Mouse (Mus musculus) midbrain, embryonic 10.5 days (tissue): ENCODE data around the gene Nos1ap. TPM values are rescaled to one million over a fixed set of nuclear protein-coding genes. Genes with fewer than 3 reads are reported as not detected.

ENCODE experiments used
- DNase-seq: peaks from one replicate; pipeline ENCODE4 v3.0.0-alpha.2; 2017; ENCODE audit warnings: low spot score
- H3K27ac ChIP-seq: fragments of 300-500 bp; sonication (generic); replicated peaks from 2 replicates; pipeline ENCODE4 v1.5.1; 2016; ENCODE audit warnings: mild to moderate bottlenecking
- H3K27me3 ChIP-seq: fragments of 300-500 bp; sonication (generic); 2 replicates; pipeline ENCODE4 v1.6.1; 2016; ENCODE audit warnings: low read depth, mild to moderate bottlenecking; ENCODE audit not compliant: poor library complexity, severe bottlenecking
- H3K36me3 ChIP-seq: fragments of 300-500 bp; sonication (generic); 2 replicates; pipeline ENCODE4 v1.6.1; 2016; ENCODE audit warnings: mild to moderate bottlenecking, moderate library complexity
- H3K4me1 ChIP-seq: fragments of 300-500 bp; sonication (generic); 2 replicates; pipeline ENCODE4 v1.6.1; 2016
- H3K4me3 ChIP-seq: fragments of 300-500 bp; sonication (generic); 2 replicates; pipeline ENCODE4 v1.5.1; 2016; ENCODE audit warnings: mild to moderate bottlenecking, moderate library complexity
- H3K9me3 ChIP-seq: fragments of 300-500 bp; sonication (generic); replicated peaks from 2 replicates; pipeline ENCODE4 v1.6.1; 2016; ENCODE audit warnings: mild to moderate bottlenecking
- WGBS: fragments of 180-500 bp; shearing (Covaris S2); methylation state at CpG from one replicate; pipeline ENCODE4 v1.1.7; 2016; 5-methylcytosine and 5-hydroxymethylcytosine counted together
- polyA plus RNA-seq: library from polyadenylated mRNA; unstranded; fragments of >200 nt; fragmentation: Nextera tagmentation; extraction: Ambion mirVana; gene quantifications from 2 replicates; pipeline ENCODE4 v1.2.1, GENCODE M21; 2016

The Nos1ap gene
- polyA plus RNA-seq, 1 experiment from 2014 or later: 7.9 TPM

DNA sequence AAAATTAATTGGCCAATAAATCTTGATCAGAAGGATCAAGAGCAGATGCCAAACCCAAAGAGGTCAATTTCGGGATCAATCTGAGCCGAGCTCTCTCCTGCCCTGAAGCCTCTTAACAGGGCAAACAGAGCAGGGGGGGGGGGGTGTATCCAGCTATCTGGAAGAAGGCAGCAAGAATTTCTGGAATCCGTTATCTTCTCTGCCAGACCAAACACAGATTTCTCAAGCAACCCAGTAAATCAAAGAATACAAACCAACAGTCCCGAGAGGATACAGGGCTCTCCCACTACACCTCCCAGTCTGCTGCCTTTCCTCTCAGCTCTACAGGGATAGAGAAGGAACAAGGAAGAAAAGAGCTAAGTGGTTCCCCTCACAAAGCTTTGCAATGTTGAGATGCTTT is 104.5 kb downstream of the Nos1ap start:
- Histone ChIP-seq H3K9me3 (no peaks in the 10 kb centered on the region), H3K4me3 (no peak overlapping the region), H3K4me1 (peaks cover 34% of the 10 kb centered on the region), H3K27me3 (0 out of 2 replicates have a peak, but pooled peaks cover 5% of the 10 kb centered on the region), H3K36me3 (no peaks in the 10 kb centered on the region), H3K27ac (peak overlapping the region; percentile 38; the same call in 1 of the 2 replicates)
- 42% methylated on average over 4 of the region's 4 CpGs for WGBS
- DNase-seq: no peak

DNA sequence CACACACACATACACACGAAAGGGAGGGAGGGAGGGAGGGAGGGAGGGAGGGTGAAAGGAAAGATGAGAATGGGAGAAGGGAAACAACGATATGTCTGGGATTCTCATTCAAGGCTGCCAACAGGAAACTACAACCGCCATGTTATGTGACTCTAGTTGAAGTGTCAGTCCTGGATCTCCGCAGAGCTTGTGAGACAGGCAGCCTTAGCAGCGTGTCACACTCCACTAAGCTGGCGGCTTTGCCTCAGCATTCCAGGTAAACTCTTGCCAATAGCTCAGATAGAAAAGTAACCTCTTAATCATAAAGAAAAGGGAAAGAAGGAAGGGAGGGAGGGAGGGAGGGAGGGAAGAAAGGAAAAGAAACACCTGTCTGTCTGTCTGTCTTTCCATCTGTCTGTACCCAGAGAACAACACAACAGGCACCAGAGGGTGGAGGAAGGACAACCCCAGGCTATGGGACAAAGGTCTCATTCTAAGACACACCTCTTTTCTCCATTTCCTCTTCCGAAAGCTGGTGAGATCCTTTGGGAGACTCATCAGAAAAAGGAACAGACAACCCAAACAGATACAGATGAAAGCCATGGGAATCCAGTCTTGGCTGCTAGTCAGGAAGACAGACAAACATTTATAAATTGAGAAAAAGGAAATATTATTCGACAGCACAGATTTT is 107.3 kb downstream of the Nos1ap start:
- peaks cover 58% of the 10 kb centered on the region for H3K4me1 ChIP-seq
- WGBS: 90% methylated on average over 7 of the region's 8 CpGs
- DNase-seq: no peak

GRCm38 (mm10) chr1:170481093-170481492 is 108.6 kb downstream of the Nos1ap start:
- DNase-seq: no peak
- no peak overlapping the region for H3K4me3 ChIP-seq
- WGBS: 75% methylated on average over 3 of the region's 3 CpGs
- peaks cover 68% of the 10 kb centered on the region for H3K4me1 ChIP-seq
- 0 out of 2 replicates have a peak, but pooled peaks cover 9% of the 10 kb centered on the region for H3K27me3 ChIP-seq
- H3K9me3 ChIP-seq: no peaks in the 10 kb centered on the region
- H3K27ac ChIP-seq: peak overlapping the region; percentile 64; the same call in 1 of the 2 replicates
- no peaks in the 10 kb centered on the region for H3K36me3 ChIP-seq

More for the DNA sequence above, 107.3 kb downstream of the Nos1ap start:
- Histone ChIP-seq H3K27me3 (0 out of 2 replicates have a peak, but pooled peaks cover 5% of the 10 kb centered on the region), H3K9me3 (no peaks in the 10 kb centered on the region), H3K36me3 (no peaks in the 10 kb centered on the region), H3K4me3 (no peak overlapping the region), H3K27ac (no peak overlapping the region)

GRCm38 (mm10) chr1:170479458-170479798 is 110.2 kb downstream of the Nos1ap start:
- H3K36me3 ChIP-seq: no peaks in the 10 kb centered on the region
- H3K9me3 ChIP-seq: no peaks in the 10 kb centered on the region
- peaks cover 66% of the 10 kb centered on the region for H3K4me1 ChIP-seq
- no peak overlapping the region for H3K4me3 ChIP-seq
- WGBS: 20% methylated on average over 3 of the region's 3 CpGs
- DNase-seq: peak; percentile 37
- H3K27me3 ChIP-seq: 0 out of 2 replicates have a peak, but pooled peaks cover 16% of the 10 kb centered on the region
- peak overlapping the region; percentile 85 for H3K27ac ChIP-seq

GRCm38 (mm10) chr1:170478791-170479457 is 110.7 kb downstream of the Nos1ap start:
- 68% methylated on average over 4 of the region's 4 CpGs for WGBS
- peaks cover 66% of the 10 kb centered on the region for H3K4me1 ChIP-seq
- peak overlapping the region; percentile 85 for H3K27ac ChIP-seq
- no peak for DNase-seq
- H3K36me3 ChIP-seq: no peaks in the 10 kb centered on the region
- H3K27me3 ChIP-seq: 0 out of 2 replicates have a peak, but pooled peaks cover 16% of the 10 kb centered on the region
- no peaks in the 10 kb centered on the region for H3K9me3 ChIP-seq
- no peak overlapping the region for H3K4me3 ChIP-seq

GRCm38 (mm10) chr1:170477636-170478600 is 111.7 kb downstream of the Nos1ap start:
- Histone ChIP-seq H3K36me3 (no peaks in the 10 kb centered on the region), H3K4me1 (peaks cover 66% of the 10 kb centered on the region), H3K9me3 (no peaks in the 10 kb centered on the region), H3K27me3 (0 out of 2 replicates have a peak, but pooled peaks cover 16% of the 10 kb centered on the region), H3K27ac (peak overlapping the region; percentile 85), H3K4me3 (peak overlapping the region; percentile 31)
- 14% methylated on average over 10 of the region's 10 CpGs for WGBS
- DNase-seq: peak; percentile 70

DNA sequence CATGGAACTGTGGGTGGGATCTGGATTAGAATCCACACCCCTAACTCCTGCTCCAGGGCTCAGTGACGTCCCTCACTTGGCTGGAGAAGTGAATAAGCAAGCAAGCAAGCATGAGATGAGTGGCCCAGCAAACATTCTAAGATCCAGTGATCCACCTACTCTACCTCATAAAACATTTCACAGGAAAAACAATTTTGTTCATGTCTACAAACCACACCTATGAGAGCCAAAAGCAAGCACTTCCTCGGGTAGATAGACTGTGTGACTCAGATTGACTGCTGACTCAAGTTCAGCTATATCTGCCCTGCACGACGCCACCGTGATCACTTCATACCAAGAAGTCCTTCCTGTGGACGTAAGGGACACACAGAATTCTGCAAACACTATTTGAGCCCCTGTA is 116.2 kb downstream of the Nos1ap start:
- H3K9me3 ChIP-seq: no peaks in the 10 kb centered on the region
- no peak for DNase-seq
- WGBS: 89% methylated on average over 6 of the region's 6 CpGs
- no peaks in the 10 kb centered on the region for H3K36me3 ChIP-seq
- H3K4me3 ChIP-seq: no peak overlapping the region
- H3K27me3 ChIP-seq: 0 out of 2 replicates have a peak, but pooled peaks cover 11% of the 10 kb centered on the region
- H3K27ac ChIP-seq: no peak overlapping the region
- H3K4me1 ChIP-seq: peaks cover 33% of the 10 kb centered on the region

DNA sequence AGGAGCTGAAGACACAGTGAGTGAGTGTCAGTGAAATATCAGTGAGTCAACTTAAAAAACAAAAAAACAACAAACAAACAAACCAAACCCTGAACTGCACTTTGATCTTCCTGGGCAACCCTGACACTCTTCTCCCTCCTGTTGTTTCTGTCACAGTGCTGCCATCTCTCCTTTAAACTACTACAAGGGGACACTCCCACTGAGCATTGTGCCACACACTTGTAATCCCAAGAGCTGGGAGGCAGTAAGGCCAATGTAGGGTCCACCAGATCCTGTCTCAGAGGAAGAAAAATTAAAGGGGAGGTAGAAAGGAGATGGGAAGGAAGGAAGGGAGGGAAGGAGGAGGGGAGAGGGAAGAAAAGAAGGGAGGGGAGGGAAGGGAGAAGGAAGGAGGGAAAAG is 116.8 kb downstream of the Nos1ap start:
- DNase-seq: no peak
- 0 out of 2 replicates have a peak, but pooled peaks cover 11% of the 10 kb centered on the region for H3K27me3 ChIP-seq
- no peak overlapping the region for H3K27ac ChIP-seq
- H3K9me3 ChIP-seq: no peaks in the 10 kb centered on the region
- H3K4me1 ChIP-seq: peaks cover 27% of the 10 kb centered on the region
- no peak overlapping the region for H3K4me3 ChIP-seq
- no peaks in the 10 kb centered on the region for H3K36me3 ChIP-seq

- Histone ChIP-seq H3K4me1 (no peaks in the 10 kb centered on the region), H3K27me3 (no peaks in the 10 kb centered on the region), H3K36me3 (no peaks in the 10 kb centered on the region), H3K4me3 (no peak overlapping the region), H3K9me3 (no peaks in the 10 kb centered on the region), H3K27ac (no peak overlapping the region)
- DNase-seq: no peak
- WGBS: 87% methylated on average over 6 of the region's 6 CpGs
Measured at GRCm38 (mm10) chr1:170466099-170467009, 123.3 kb downstream of the Nos1ap start.

GRCm38 (mm10) chr1:170462140-170462539 is 127.5 kb downstream of the Nos1ap start:
- no peaks in the 10 kb centered on the region for H3K36me3 ChIP-seq
- WGBS: 67% methylated on average over 1 of the region's 1 CpGs
- no peak overlapping the region for H3K4me3 ChIP-seq
- peaks cover 11% of the 10 kb centered on the region for H3K4me1 ChIP-seq
- DNase-seq: no peak
- H3K9me3 ChIP-seq: no peaks in the 10 kb centered on the region
- no peak overlapping the region for H3K27ac ChIP-seq
- H3K27me3 ChIP-seq: no peaks in the 10 kb centered on the region

DNA sequence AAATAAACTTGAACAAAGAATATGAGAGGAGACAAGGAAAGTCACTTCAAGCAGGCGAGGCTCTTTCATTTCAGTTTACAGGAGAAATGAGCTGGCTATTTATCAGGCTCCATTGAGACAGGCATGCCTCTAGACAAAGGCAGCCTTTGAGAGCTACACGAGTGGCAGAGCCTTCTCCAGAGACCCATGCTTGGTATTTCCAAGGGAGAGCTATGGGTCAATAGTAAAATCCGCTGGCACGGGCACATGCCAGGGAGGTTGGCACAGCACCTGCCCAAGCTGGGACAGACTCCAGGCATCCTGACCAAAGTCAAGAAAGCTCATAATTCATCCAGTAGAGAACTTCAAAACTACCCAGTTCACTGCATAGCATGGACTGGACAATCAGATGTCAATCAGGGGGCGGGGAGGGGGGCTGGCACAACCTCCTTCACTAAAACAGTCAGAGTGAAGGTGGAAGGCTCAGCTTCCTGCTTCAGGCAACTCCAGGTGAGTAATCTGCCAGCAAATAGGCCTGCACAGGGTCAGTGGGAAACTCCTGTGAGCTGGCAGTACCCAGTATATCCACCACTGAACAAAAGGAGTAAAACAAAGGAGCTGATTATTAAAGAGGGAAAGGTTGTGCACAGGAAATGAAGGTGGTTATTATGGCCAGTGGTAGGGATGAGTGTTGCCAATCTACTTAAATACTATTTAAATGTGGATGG is 129.6 kb downstream of the Nos1ap start:
- H3K27ac ChIP-seq: peak overlapping the region; percentile 38; the same call in 1 of the 2 replicates
- no peak for DNase-seq
- no peaks in the 10 kb centered on the region for H3K27me3 ChIP-seq
- 75% methylated on average over 5 of the region's 5 CpGs for whole genome bisulfite sequencing
- peaks cover 11% of the 10 kb centered on the region for H3K4me1 ChIP-seq
- no peaks in the 10 kb centered on the region for H3K36me3 ChIP-seq
- H3K9me3 ChIP-seq: 0 out of 2 replicates have a peak, but pooled peaks cover 5% of the 10 kb centered on the region
- no peak overlapping the region for H3K4me3 ChIP-seq
